Mouse (Mus musculus) left cerebral cortex, adult 2 months (tissue): Measurements from ENCODE around the gene Cox14. TPM values are rescaled to one million over a fixed set of nuclear protein-coding genes. Genes with fewer than 3 reads are reported as not detected.
A peak's percentile ranks its signal among the peaks of the same experiment; 100 is the strongest.
"Not testable (repeated sequence)": the region's sequence is repeated elsewhere in the genome, so short reads cannot be mapped to it uniquely, and the experiment has no call there.

Source experiments
- DNase-seq, 2 experiments: peaks; one replicate each; pipeline ENCODE4 v3.0.0; 2021 to 2022; ENCODE audit warnings: low spot score in 2 of 2, mixed read lengths in 1 of 2; ENCODE audit errors: extremely low spot score in 1 of 2
- H3K27ac ChIP-seq: fragments of 200-600 bp; 2 replicates; pipeline ENCODE4 v1.8.1; 2022
- H3K4me3 ChIP-seq: fragments of 200-600 bp; 2 replicates; pipeline ENCODE4 v1.8.1; 2022
- CTCF ChIP-seq: fragments of 200-600 bp; IDR thresholded peaks from 2 replicates; pipeline ENCODE4 v1.8.1; 2022; ENCODE audit warnings: antibody characterized with exemption, mild to moderate bottlenecking, moderate library complexity
- intact Hi-C: fragments of 180-260 bp; cut with DNase I; formaldehyde crosslinking; loops from one replicate; pipeline ENCODE4 v1.15.1; 2025
- total RNA-seq, 2 experiments: library from RNA; stranded (reverse); gene quantifications; 2 replicates each; pipeline ENCODE4 v1.2.3; 2021

Gene Cox14
- total RNA-seq, 2 experiments from 2014 or later = 113 to 123 TPM

GRCm38 (mm10) chr15:99718461-99719021, 6.9 kb upstream of the Cox14 start:
- DNase-seq = peak in 1 of 2 experiments; percentile 15
- no peak for TF ChIP-seq CTCF
- H3K4me3 ChIP-seq = peak overlapping the region; percentile 56
- intact Hi-C loops = no loop called here
- H3K27ac ChIP-seq = peak overlapping the region; percentile 92

DNA sequence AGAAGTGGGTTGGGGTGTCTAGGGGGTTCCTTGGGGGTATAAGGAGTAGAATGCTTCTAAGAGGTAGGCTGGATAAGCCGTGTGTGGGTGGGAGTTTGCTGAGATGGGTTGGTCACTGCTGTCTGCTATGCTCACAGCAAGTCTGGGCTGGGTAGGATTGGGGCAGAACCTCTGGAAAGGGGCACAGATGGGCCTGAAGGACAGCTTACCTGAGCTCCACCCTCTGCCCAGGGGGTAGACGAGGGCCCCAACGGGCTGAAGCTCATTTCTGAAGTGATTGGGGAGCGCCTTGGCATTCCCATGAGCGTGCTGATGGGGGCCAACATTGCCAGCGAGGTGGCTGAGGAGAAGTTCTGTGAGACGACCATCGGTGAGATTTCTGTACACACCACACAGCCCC, 5.6 kb upstream of the Cox14 start:
- intact Hi-C loops = no loop called here
- no peak for DNase-seq
- no peak for TF ChIP-seq CTCF
- Histone ChIP-seq H3K4me3 (no peak overlapping the region), H3K27ac (peak overlapping the region; percentile 28; the same call in 1 of the 2 replicates)

- Histone ChIP-seq H3K4me3 (no peak overlapping the region), H3K27ac (no peak overlapping the region)
- TF ChIP-seq CTCF = no peak
- intact Hi-C loops = no loop called here
- no peak for DNase-seq
These were observed 3.3 kb upstream of the Cox14 start for GRCm38 (mm10) chr15:99721921-99722743.

GRCm38 (mm10) chr15:99723120-99723514, 2.3 kb upstream of the Cox14 start:
- intact Hi-C loops = no loop called here

GRCm38 (mm10) chr15:99723515-99724291, 1.7 kb upstream of the Cox14 start:
- intact Hi-C loops = loop anchor here (2.0 kb wide), 1 partner anchor 19 kb away; the partner anchor contains the start of gene Gm17349
- TF ChIP-seq CTCF = no peak
- H3K27ac ChIP-seq = peak overlapping the region; percentile 94
- no peak overlapping the region for H3K4me3 ChIP-seq
- peak in 1 of 2 experiments; percentile 47 for DNase-seq

More at GRCm38 (mm10) chr15:99723120-99723514, 2.3 kb upstream of the Cox14 start:
- DNase-seq = no peak
- TF ChIP-seq CTCF = no peak
- Histone ChIP-seq H3K27ac (peak overlapping the region; percentile 94), H3K4me3 (no peak overlapping the region)

DNA sequence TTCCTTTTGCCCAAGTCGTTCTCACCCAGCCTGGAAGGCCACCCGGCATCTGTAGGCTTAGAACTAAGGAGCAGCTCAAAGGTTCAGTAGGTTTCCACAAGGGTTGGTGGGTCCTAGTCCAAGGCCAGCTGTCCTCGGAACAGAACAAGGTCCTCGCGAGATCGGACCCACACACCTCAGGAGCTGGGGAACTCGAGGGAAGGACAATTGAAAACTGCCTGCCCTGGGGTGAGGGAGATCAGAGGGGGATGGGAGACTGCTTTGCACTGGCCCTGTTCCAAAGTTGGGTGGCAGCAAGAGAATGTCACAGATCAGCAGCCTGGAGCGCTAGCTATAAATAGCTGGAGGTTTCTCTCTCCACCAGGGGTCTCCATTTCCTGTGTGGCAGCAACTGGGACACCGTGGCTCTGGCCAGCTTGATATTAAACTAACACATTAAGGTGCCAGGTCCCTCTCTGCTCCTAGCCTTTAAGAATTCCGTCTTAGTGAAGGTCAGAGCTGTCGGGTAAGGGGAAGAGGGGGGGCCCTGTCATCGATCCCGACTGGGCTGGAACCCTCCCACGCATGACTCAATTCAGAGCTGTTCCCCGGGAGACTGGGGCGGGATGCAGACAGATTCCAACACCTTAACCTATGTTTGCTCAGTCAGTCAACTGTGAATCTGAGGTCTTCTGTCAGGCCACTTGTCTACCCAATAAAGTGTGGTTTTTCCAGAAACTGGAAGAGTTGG, 961 bp upstream of the Cox14 start:
- DNase-seq = peak; percentile 68 to 69
- Histone ChIP-seq H3K27ac (peak overlapping the region; percentile 94), H3K4me3 (peak overlapping the region; percentile 37)
- intact Hi-C loops = loop anchor here (1.0 to 2.0 kb wide), 2 partner anchors 20 to 48 kb away; partner anchors contain the start of genes Cers5 and Gm17349
- TF ChIP-seq CTCF = peak; percentile 52

- Histone ChIP-seq H3K4me3 (peak overlapping the region; percentile 74), H3K27ac (no peak overlapping the region)
- no peak for TF ChIP-seq CTCF
- no peak for DNase-seq
- intact Hi-C loops = no loop called here
These were observed 1.1 kb downstream of the Cox14 start for GRCm38 (mm10) chr15:99726549-99726948.

- H3K4me3 ChIP-seq, H3K27ac ChIP-seq, DNase-seq, intact Hi-C loops: not testable (repeated sequence)
These were observed 1.6 kb downstream of the Cox14 start for GRCm38 (mm10) chr15:99727039-99727438.

DNA sequence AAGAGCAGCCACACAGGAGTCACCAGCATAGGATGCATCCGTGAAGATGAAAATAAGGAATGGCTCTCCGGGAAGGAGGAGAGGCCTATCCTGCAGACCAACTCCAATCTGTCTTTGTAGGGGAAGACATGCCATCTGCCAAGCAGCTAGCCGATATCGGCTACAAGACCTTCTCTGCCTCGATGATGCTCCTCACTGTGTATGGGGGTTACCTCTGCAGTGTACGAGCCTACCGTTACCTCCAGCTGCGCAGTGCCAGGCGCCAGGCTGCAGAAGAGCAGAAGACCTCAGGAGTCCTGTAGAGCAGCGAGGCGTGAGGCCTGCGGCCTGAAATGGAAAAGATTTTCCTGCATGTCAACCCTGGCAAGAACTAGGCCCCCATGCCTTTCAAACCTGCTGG, 2.1 kb downstream of the Cox14 start:
- DNase-seq = no peak
- no peak overlapping the region for H3K27ac ChIP-seq
- H3K4me3 ChIP-seq = no peak overlapping the region
- no peak for TF ChIP-seq CTCF
- intact Hi-C loops = no loop called here

DNA sequence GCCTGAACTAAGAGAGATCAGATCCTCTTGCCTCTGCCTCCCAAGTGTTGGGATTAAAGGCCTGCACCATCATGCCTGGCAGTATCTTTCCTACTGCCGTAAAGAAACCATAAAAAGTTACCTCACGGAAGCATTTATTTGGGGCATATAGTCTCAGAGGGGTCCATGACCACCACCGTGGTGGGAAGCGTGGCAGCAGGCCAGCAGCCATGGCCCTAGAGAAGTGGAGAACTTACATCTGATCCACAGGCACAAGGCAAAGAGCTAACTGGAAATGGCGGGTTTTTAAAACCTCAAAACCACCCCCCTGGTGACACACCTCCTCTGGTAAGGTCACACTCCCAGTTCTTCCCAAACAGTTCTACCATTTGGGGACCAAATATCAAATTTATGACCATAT, 2.8 kb downstream of the Cox14 start:
- no peak overlapping the region for H3K4me3 ChIP-seq
- H3K27ac ChIP-seq = no peak overlapping the region
- DNase-seq = no peak
- intact Hi-C loops = no loop called here
- TF ChIP-seq CTCF = no peak

DNA sequence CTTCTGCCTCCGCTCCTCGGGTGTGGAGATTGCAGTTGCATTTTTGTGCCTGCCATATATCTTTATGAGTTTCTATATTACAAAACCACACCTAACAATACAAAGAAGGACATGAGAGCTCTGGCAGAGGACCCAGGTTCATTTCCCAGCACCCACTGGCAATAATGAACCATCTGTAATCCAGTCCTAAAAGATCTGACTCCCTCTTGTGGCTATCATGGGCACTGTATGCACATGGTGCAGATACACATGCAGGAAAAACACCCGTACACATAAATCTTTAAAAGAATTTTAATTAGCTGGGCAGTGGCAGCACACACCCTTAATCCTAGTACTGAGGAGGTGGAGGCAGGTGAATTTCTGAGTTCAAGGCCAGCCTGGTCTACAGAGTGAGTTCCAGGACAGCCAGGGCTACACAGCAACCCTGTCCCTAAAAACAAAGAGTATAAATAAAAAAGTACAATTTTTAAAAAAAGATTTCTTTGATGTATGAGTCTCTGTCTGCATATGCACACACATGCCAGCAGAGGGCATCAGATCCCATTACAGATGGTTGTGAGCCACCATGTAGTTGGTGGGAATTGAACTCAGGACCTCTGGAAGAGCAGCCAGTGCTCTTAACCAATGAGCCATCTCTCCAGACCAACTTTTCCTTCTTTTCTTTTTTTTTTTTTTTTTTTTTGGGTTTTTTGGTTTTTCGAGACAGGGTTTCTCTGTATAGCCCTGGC, 3.8 kb downstream of the Cox14 start:
- no peak overlapping the region for H3K4me3 ChIP-seq
- no peak for DNase-seq
- no peak overlapping the region for H3K27ac ChIP-seq
- TF ChIP-seq CTCF = peak; percentile 43
- intact Hi-C loops = no loop called here
